Mouse (Mus musculus): ENCODE data around the gene Krcc1.

DNA sequence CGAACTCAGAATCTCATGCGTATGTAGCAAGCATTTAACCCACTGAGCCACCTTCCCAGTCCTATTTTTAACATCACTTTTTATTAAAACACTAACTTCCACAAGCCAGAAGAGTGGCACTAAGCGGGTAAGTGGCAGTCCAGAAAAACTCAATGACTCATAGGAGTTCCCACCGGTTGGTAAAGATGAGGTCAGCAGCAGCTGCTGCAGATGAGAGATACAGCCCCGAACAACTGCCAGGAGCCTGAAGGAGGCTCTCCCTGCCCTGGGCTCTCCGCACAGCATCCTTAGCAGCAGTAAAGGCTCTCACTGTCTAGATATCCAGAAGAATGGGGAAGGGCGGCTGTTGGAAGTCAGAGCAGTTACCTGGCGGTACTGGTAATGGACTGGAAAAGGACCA, 20.5 kb upstream of the Krcc1 start:
- TF ChIP-seq CTCF (IDR thresholded peaks at IDR 0.05; ENCODE audit: extremely low read depth, insufficient read length, insufficient replicate concordance, low read depth, low read length) (no peak), POLR2A (IDR thresholded peaks at IDR 0.05; ENCODE audit: low read depth, low read length) (no peak)

Data from small intestine, adult 2 months (tissue).